Mouse (Mus musculus): ENCODE measurements at regions not wholly inside any gene's neighbourhood (a gene's known extent, or its start where the extent isn't known, plus 50 kb on each side); places are given as distances from the start of the nearest gene placed in this dataset.

DNA sequence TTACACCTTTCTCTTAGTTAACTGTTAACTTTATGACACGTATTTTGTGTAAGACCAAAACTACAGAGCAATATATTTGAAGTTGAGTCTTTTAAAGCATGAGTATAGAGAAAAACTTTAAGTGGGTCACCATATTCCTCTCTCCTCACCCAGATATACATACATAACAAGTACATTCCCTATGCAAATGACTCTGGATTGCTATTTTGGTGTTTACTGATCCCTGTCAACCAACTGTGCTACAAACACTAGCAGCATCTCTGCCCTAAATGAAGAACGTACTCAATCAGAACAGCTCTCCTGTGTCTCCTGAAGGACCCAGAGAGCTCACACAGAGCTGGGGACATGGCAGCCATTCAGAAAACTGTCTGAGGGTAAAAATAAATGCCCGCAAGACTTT lies 363.4 kb upstream of the Rack1 start:
- in situ Hi-C loops (cut with MboI, MseI): no loop called here

DNA sequence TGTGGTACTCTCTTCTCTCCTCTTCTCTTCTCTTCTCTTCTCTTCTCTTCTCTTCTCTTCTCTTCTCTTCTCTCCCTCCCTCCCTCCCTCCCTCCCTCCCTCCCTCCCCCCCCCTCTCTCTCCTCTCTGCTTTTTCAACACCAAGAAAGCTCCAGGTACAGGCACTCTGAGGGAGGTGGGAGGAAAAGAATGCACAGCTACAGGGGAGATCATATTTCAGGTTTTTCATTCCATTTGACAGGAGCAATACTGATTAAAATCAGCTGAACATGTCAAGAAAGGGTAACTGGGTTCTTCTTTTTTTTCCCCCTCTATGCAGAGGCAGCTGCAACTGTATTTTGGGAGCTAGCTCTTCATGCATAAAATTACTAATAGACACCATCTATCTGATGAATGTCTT lies 368.8 kb upstream of the Rack1 start:
- in situ Hi-C loops (cut with MboI, MseI): no loop called here

DNA sequence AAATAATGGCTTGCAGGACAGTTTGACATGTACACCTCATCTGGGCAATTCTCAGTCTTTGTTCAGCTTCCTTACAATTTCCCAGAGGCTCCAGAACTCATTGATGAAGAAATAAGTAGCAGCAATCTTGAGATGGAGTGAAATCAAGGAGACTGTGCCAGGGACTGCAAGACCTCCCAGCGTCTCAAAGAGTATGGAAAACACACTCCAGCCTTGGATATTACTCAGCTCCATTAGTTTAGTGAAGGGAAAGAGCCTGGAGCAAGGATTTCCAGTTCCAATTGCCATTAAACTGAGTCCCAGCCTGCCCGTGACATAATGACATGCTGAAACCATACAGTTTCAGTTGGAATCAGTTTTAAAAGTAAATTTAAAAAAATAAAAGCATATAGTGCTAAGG lies 372.7 kb upstream of the Rack1 start:
- in situ Hi-C loops (cut with MboI, MseI): loop anchor here in 1 of 2 experiments (10.0 kb wide), 1 partner anchor 717 kb away; the partner anchor contains the start of gene Olfr1395

DNA sequence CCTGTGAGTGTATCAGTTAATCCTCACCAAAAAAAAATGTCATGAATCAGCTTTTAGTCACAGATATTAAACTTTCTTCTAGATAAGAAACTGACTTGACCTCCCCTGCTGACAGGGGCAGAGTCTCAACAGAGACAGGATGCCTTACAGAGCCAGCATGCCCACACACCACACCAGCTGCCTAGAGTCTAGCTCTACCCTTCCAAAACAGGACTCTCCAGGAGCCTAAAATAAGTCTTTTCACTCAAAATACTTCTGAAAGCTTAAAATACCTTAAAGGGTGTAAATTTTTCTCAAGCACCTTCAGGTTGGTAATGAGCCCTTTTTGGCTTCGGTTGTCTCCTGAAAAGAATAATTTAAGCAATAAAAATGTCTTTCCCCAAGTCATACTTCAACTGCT lies 373.7 kb upstream of the Rack1 start:
- in situ Hi-C loops (cut with MboI, MseI): loop anchor here in 1 of 2 experiments (10.0 kb wide), 1 partner anchor 718 kb away; the partner anchor contains the start of gene Olfr1395

DNA sequence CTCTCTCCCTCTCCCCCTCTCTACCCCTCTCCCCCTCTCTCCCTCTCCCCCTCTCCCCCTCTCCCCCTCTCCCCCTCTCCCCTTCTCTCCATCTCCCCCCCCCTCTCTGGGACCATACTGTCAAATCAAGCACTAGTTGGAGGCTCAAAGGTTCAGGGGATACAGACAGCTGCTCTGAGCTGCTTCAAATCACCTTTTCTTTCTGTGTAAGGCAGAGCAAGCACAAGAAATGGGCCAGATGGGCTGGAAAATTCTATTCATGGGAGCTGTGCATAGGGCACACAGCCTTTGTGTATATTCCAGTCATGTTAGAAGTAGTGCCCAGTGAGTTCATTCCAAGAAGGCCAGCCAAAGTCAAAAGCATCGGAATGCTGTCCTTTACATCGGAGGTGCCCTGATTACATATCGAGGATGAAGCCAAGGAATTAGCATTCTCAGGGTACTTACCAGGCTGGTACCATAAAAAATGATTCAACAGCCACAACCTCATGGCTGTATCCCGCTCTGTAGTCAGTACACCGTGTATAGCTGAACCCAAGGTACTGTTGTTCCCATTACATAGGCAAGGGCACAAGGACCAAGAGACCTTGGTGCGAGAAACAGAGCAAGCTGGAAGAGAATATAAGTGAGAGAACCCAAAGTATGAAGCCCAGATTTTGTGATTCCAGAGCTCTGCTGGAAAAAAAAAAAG lies 381.9 kb upstream of the Rack1 start:
- in situ Hi-C loops (cut with MboI, MseI): loop anchor here in 1 of 2 experiments (10.0 kb wide), 1 partner anchor 477 kb away; no protein-coding TSS in a partner anchor

DNA sequence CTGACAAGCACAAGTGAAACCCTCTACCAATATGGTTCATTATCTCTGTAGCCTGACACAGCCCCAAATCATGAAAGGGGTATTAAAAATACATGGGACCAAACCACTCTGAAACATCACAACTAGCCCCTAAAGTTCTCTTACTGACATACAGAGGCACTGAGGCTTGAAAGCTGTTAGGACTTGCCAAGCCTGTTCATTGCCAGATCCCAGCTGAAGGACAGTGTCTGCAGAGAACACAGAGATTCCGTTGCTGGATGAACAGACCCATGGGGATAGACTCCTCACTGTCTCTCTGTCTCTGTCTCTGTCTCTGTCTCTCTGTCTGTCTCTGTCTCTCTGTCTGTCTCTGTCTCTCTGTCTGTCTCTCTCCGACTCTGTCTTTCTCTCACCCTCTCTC lies 382.5 kb upstream of the Rack1 start:
- in situ Hi-C loops (cut with MboI, MseI): loop anchor here in 1 of 2 experiments (10.0 kb wide), 1 partner anchor 477 kb away; no protein-coding TSS in a partner anchor

DNA sequence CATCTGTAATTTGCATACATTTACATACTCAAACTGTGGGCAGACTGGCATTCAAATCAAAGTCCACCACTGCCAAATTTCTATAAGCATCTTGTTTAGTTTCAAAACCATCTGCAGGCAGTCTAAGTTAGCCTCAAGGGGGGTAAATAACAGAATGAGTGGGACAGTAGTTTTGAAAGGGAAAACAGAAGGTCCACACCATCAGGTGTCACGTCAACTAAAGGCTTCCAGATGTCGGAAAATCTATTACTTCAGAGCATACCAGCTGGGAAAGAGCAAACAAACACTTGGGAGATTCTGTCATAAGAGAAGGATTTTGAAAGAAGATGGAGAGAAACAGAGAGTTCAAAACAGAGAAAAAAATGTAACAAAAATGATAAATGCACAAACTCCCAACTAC lies 402.1 kb upstream of the Rack1 start:
- in situ Hi-C loops (cut with MboI, MseI): loop anchor here in 1 of 2 experiments (25.0 kb wide), 1 partner anchor 1486 kb away; no protein-coding TSS in a partner anchor

DNA sequence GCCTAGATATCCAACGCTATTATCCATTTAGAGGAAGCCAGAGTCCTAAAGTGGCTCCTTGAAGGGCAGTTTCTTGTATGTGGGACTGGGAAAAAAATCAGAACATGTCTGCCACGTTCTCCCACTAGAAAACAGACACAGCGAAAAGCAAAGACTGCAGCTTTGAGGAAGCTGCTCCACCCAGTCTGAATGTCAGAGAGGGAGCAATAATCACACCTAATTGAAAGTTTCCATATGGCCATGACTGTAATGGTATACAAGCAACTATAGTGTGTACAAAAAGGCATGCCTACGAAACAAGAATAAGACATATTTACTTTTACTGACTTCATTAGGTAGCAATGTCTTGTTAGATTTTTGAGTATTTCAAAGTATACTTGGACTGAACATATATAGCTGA lies 392.7 kb upstream of the Sgcd start:
- in situ Hi-C loops (cut with MboI, MseI): loop anchor here in 1 of 2 experiments (25.0 kb wide), 1 partner anchor 1469 kb away; no protein-coding TSS in a partner anchor

DNA sequence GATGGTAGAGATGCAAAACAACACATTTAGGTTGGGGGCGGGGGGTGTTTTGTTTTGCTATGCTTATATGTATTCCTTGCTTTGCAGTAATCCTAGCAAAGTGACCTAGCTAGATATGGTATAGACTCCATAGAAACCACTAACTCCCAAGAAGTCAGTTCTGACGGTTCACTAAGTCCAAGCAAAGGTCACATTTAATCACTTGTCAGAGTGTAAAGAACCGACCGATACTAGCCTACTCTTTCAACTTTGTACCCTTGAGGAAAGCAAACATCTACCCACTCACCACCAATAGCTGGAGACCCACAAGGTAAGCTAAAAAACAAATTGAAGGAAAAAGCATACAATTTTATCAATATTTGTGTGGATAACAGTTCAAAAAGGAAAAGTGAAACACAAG lies 389.3 kb upstream of the Sgcd start:
- in situ Hi-C loops (cut with MboI, MseI): loop anchor here in 1 of 2 experiments (25.0 kb wide), 1 partner anchor 1466 kb away; no protein-coding TSS in a partner anchor

DNA sequence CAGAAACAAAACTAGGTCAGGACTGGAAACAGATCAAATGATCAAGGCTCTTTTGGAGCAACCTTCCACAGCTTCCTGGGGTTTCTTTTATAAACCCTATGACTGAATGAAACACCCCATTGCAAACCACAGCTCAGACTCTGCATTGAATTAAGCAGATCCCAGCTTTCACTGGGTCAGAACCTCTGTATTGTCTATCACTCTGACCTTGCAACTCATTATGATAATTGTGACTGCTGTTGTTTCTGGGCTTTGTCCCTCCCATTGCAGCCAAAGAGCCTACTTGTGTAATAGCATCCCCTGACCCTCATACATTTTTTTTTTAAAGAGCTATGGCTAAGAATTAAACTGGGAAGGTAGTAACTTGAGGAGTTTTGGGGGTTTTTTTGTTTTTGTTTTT lies 388.5 kb upstream of the Sgcd start:
- in situ Hi-C loops (cut with MboI, MseI): loop anchor here in 1 of 2 experiments (25.0 kb wide), 1 partner anchor 1465 kb away; no protein-coding TSS in a partner anchor

DNA sequence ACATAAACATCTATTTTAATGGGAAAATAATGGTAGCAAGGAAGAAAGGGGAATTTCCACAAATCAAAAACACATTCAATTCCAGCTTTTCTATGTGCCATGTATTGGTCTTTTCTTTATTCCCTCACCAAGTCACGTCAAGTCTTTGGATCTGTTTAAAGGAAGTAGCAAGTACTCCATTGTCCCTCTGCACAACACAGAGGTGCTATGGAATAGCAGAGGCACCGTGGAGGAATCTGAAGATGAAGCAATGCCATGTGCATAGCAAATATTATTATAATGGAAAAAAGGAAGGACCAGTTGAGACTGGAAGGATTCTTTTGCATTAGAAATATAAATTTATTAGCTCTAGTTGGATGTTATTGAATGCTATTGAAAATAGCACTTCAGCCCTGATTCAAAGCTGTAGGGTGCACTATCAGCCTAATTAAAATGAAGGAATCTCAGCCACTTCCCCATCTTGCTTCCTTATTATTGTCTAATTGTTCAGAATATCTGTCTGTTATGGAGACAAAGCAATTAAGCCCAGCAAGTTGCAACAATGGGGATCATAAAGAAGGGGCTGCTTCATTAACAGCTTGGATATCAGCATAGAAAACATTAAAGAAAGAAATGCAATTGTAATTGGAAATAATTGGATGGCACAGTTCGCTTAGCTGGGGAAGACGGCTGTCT lies 362.7 kb upstream of the Sgcd start:
- in situ Hi-C loops (cut with MboI, MseI): no loop called here

DNA sequence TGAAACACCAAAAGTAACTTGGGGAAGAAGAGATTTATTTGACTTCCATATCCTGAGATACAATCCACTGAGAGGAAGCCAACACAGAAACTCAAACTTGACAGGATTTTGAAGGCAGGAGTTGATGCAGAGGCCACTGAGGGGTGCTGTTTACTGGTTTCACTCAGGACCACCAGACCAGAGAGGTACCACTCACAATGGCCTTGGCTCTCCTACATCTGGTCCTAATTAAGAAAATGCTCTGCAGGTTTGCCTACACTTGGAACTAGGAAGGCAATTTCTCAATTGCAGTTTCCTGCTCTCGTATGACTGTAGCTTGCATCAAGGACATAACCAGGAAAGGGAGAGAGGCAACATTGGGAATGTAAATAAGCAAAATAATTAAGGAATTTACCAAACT lies 325.7 kb upstream of the Sgcd start:
- in situ Hi-C loops (cut with MboI, MseI): loop anchor here in 1 of 2 experiments (10.0 kb wide), 1 partner anchor 600 kb away; no protein-coding TSS in a partner anchor

DNA sequence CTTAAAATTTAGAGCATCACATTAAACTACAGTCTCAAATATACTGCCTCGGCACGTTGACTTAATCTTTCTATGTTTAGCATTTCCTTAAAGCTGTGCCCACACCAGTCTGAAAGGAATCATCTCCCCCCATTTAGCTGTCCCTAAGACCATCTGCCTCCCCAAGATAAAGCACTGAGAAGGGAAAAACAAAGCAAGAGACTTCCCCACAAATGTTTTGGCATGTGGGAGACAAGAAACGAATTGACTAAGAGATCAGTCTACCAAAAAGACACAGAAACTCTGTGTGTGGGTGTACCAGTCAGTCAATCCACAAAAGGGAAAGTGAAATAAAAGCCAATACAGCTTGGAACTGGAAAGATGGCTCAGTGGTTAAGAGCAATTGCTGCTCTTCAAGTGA lies 306.6 kb upstream of the Sgcd start:
- in situ Hi-C loops (cut with MboI, MseI): no loop called here

DNA sequence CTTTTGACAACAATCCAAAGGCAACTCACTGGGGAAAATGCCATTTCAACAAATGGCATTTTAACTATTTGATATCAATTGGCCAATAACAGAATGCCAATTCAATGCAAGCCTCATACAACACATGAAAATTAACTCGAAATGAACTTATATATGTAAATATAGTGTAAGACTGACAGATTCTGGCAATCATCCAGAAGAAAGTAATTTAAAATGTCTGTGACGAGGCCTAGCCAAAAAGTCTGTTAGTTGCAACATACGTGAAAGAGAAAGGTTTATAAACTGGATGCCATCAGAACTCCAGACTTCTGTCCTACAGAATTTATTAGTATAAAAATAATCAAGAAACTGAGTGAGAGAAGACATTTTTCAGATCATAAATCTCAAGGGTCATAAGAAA lies 273.7 kb upstream of the Sgcd start:
- in situ Hi-C loops (cut with MboI, MseI): no loop called here

DNA sequence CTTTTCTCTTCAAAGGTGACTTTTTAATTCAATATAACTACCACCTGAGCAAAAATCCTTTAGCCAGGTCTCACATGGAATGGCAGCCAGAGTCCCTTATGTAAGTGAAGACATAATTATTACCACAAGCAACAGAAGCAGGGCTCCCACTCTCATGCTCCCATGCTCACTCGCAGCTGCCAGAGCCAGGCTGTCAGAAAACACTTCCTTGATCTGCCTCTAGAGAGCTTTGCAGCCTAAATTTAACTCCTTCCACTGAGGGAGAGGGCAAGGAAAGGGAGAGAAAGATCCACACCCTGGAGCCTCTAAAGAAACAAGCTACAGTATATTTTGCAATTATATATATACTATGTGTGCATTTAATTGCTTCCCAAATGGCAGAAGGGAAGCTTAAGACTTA lies 272.3 kb upstream of the Sgcd start:
- in situ Hi-C loops (cut with MboI, MseI): no loop called here

DNA sequence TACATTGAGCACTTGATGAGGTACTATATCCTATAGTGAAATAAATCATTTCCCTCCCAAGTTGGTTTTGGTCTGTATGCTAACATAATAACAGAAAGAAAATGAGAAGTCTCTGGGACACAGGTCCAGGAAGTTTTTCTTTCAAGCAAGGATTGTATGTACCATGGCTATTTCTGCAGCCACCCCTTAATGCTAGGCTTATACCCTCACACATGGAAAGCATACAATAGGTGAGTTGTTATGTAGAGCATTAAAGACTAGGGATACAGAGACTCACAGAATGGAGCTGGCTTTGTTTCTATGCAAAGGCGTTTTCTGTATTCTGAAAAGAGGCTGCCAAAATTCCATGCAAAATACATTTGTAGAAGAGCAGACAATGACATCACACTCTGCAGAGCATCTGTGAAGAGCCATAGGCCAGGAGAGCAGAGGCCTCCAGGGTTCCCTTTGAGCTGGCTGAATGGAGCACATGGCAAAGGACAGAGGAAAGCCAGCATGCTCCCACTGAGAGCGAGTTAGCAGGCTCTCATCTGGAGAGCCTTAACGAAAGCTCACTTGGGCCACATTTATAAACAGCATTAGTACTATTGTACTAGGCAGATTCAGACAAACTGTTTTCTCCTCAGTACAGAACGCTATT lies 262.0 kb upstream of the Sgcd start:
- in situ Hi-C loops (cut with MboI, MseI): no loop called here

DNA sequence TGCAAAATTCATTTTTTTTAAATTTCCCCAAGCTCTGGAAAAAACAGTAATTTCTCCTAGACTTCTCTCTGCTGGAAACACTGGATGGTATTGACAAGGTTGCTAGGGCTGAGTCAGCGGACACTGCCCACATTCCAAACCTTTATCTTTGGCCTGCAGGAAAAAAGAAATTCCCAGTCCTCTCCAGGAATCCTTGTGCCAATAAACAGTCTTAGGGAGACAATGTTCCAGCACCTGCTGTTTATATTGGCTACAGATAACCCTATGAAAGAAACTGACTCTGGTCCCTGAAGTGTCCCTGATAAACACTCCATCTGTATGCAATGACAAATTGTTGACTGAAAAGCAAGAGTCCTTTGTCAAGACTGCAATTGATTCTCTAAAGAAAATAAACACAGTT lies 260.5 kb upstream of the Sgcd start:
- in situ Hi-C loops (cut with MboI, MseI): no loop called here

DNA sequence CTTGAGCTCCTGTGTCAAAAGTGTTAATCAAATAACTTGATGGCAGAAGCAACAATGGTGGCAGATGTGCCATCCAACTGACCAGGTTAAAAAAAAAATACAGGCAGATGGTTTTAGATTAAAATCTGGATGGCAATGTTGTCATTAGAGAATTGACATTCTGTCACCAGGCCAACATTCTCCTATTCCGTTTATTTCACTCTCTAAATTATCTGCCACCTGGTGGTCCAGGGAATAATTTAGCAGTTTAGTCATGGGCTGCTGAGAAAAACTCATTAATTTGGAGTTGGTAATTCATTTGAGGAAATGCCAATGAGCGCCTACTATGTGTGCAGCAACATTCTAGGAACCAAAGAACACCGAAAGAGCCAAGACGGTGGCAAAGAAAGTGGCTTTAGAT lies 232.4 kb upstream of the Sgcd start:
- in situ Hi-C loops (cut with MboI, MseI): loop anchor here in 1 of 2 experiments (5.0 kb wide), 1 partner anchor 79 kb away; no protein-coding TSS in a partner anchor

DNA sequence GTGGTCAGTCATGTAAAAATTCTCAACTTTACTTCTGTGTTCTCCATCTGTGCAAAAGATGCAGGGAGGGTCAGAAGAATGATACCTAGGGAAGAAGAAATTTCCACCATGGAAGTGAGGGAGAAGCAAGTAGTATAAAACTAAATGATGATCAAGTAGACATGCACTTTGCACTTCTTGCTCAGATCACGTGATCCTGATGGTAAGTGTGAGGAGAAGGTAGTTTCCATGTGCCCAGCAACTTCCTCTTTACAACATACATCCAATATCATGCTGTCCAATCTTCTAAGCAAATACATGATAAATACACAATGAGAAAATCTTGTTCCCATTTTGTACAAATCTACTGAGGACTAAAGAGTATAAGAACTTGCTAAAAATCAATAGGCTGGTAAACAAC lies 230.4 kb upstream of the Sgcd start:
- in situ Hi-C loops (cut with MboI, MseI): no loop called here

DNA sequence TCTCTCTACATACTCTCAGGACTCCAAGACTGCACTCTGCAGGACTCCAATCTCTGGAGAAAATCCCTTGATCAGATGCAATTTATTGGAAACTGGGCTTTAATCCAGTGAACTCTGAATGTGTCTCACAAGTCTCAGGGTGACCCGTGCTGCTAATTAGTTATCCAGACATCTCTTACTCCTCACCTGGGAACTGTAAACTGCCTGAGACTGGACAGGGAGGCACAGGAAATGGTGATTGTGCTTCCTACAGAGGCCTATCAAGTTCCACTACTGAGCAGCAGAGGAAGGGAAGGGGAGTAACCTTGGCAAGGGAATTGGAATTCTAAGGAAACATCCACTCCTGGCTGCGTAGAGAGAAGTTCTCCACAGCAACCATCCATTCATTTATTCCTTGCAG lies 228.0 kb upstream of the Sgcd start:
- in situ Hi-C loops (cut with MboI, MseI): no loop called here

DNA sequence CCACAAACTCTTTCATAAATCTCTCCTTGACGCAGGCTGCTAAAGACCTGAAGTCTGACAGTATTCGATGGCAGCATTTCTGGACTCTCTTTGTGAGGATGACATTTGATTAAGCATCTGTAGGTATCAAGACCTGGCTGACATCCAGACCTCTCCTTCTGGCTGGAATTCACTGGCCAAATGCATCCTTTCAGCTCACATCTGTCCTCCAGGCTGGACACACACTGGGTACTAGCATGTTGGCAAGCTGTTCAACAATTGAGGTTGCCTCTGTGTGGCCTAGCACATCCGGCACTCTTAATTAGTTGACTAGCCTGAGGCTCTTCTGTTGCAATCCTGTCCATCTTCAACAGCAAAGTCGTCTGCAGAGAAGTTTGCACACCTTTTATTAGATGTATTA lies 197.8 kb upstream of the Sgcd start:
- in situ Hi-C loops (cut with MboI, MseI): no loop called here

DNA sequence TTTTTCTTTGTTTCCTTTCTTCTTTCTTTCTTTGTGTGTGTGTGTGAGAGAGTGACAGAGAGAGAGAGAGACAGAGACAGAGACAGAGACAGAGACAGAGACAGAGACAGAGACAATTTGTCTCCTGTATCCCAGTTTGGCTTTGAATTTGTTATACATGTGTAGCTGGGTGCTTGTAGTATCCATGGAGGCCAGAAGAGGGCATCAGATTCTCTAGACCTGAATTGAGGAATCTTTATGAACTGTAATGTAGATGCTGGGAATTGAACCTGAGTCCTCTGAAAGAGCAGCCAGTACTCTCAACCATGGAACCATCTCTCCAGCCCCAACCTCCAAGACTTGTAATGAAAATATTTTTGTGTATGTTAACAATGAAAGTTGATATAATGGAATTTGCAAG lies 190.2 kb upstream of the Sgcd start:
- in situ Hi-C loops (cut with MboI, MseI): no loop called here

Measured in T-helper 17 cell (primary cell).